Mouse (Mus musculus) neural tube, embryonic 12.5 days (tissue): ENCODE results near the gene Fbxo39. TPM values are rescaled to one million over a fixed set of nuclear protein-coding genes. Genes with fewer than 3 reads are reported as not detected.

Experiments used
- polyA plus RNA-seq: library from polyadenylated mRNA; unstranded; fragments of >200 nt; fragmentation: Nextera tagmentation; extraction: Ambion mirVana; gene quantifications from 2 replicates; pipeline ENCODE4 v1.2.1, GENCODE M21; 2016

Gene Fbxo39
- polyA plus RNA-seq, 1 experiment from 2014 or later: not detected

Other genes with a start within 250 kb of the Fbxo39 start
- gene Pitpnm3, start 178.7 kb upstream of the Fbxo39 start, polyA plus RNA-seq: 0.50 and 0.60 TPM in 2 replicates
- gene Gm43951, start 107.6 kb upstream of the Fbxo39 start, polyA plus RNA-seq: 0.74 and 1.3 TPM in 2 replicates
- 18.3 and 25.0 TPM in 2 replicates for gene 4933427D14Rik, start 107.0 kb upstream of the Fbxo39 start, polyA plus RNA-seq
- gene Txndc17, start 106.9 kb upstream of the Fbxo39 start, polyA plus RNA-seq: 160 and 164 TPM in 2 replicates
- gene Med31, start 98.9 kb upstream of the Fbxo39 start, polyA plus RNA-seq: 54.7 and 56.5 TPM in 2 replicates
- gene Slc13a5, start 47.2 kb upstream of the Fbxo39 start, polyA plus RNA-seq: 0.35 and 0.42 TPM in 2 replicates
- gene Xaf1, start 12.8 kb upstream of the Fbxo39 start, polyA plus RNA-seq: 1.9 and 2.0 TPM in 2 replicates
- gene Tekt1, start 48.0 kb downstream of the Fbxo39 start, polyA plus RNA-seq: 4.5 and 5.3 TPM in 2 replicates
- gene Smtnl2, start 97.3 kb downstream of the Fbxo39 start, polyA plus RNA-seq: 15.0 and 15.7 TPM in 2 replicates
- gene Ggt6, start 121.1 kb downstream of the Fbxo39 start, polyA plus RNA-seq: not detected in 2 replicates
- 105 and 111 TPM in 2 replicates for gene Mybbp1a, start 126.9 kb downstream of the Fbxo39 start, polyA plus RNA-seq
- gene Spns2, start 175.5 kb downstream of the Fbxo39 start, polyA plus RNA-seq: 10.1 and 13.0 TPM in 2 replicates
- gene Spns3, start 236.1 kb downstream of the Fbxo39 start, polyA plus RNA-seq: 0.22 TPM in 1 of 2 replicates, not detected in the other